Mouse (Mus musculus): ENCODE measurements around the gene Cd200. TPM values are rescaled to one million over a fixed set of nuclear protein-coding genes. Genes with fewer than 3 reads are reported as not detected.

Gene Cd200
- polyA plus RNA-seq, 1 experiment from 2014 or later: 392 TPM

GRCm38 (mm10) chr16:45389041-45389440 lies 19.8 kb downstream of the Cd200 start:
- Histone ChIP-seq H3K4me1 (ENCODE audit: control insufficient read depth, insufficient read depth, low read length) (no peaks in the 10 kb centered on the region), H3K9ac (replicated peaks; ENCODE audit: low read depth, low read length) (no peak overlapping the region), H3K27ac (ENCODE audit: low read depth, low read length) (no peak overlapping the region), H3K9me3 (ENCODE audit: control insufficient read depth, low read length) (no peaks in the 10 kb centered on the region), H3K4me3 (ENCODE audit: low read depth, low read length) (no peak overlapping the region), H3K27me3 (ENCODE audit: control insufficient read depth, insufficient read depth, low read length) (no peaks in the 10 kb centered on the region), H3K36me3 (ENCODE audit: control insufficient read depth, insufficient read depth, low read length) (peaks cover 21% of the 10 kb centered on the region), H3K4me2 (ENCODE audit: low read depth, low read length) (no peak overlapping the region)
- WGBS: 94% methylated on average over 2 of the region's 2 CpGs
- no peak for ATAC-seq (ENCODE audit: low read depth)

GRCm38 (mm10) chr16:45381811-45382210 lies 27.0 kb downstream of the Cd200 start:
- H3K4me2 ChIP-seq (ENCODE audit: low read depth, low read length): no peak overlapping the region
- no peak for ATAC-seq (ENCODE audit: low read depth)
- WGBS: 80% methylated on average over 3 of the region's 3 CpGs
- peaks cover 24% of the 10 kb centered on the region; the same call in 1 of the 2 replicates for H3K36me3 ChIP-seq (ENCODE audit: control insufficient read depth, insufficient read depth, low read length)
- no peaks in the 10 kb centered on the region for H3K27me3 ChIP-seq (ENCODE audit: control insufficient read depth, insufficient read depth, low read length)
- H3K27ac ChIP-seq (ENCODE audit: low read depth, low read length): no peak overlapping the region
- H3K9ac ChIP-seq (replicated peaks; ENCODE audit: low read depth, low read length): no peak overlapping the region
- no peak overlapping the region for H3K4me3 ChIP-seq (ENCODE audit: low read depth, low read length)
- no peaks in the 10 kb centered on the region for H3K9me3 ChIP-seq (ENCODE audit: control insufficient read depth, low read length)
- no peaks in the 10 kb centered on the region for H3K4me1 ChIP-seq (ENCODE audit: control insufficient read depth, insufficient read depth, low read length)

- WGBS: 87% methylated on average over 3 of the region's 3 CpGs
Measured at GRCm38 (mm10) chr16:45378959-45379358, 29.9 kb downstream of the Cd200 start.

GRCm38 (mm10) chr16:45378147-45378943 lies 30.5 kb downstream of the Cd200 start:
- ATAC-seq (ENCODE audit: low read depth): no peak; the same call in 1 of the 2 replicates
- H3K9me3 ChIP-seq (ENCODE audit: control insufficient read depth, low read length): no peaks in the 10 kb centered on the region
- no peak overlapping the region for H3K27ac ChIP-seq (ENCODE audit: low read depth, low read length)
- H3K27me3 ChIP-seq (ENCODE audit: control insufficient read depth, insufficient read depth, low read length): no peaks in the 10 kb centered on the region
- H3K4me3 ChIP-seq (ENCODE audit: low read depth, low read length): no peak overlapping the region
- H3K36me3 ChIP-seq (ENCODE audit: control insufficient read depth, insufficient read depth, low read length): peaks cover 16% of the 10 kb centered on the region; the same call in 1 of the 2 replicates
- no peak overlapping the region for H3K9ac ChIP-seq (replicated peaks; ENCODE audit: low read depth, low read length)
- H3K4me2 ChIP-seq (ENCODE audit: low read depth, low read length): no peak overlapping the region
- no peaks in the 10 kb centered on the region for H3K4me1 ChIP-seq (ENCODE audit: control insufficient read depth, insufficient read depth, low read length)
- 87% methylated on average over 5 of the region's 5 CpGs for WGBS

More at GRCm38 (mm10) chr16:45378959-45379358, 29.9 kb downstream of the Cd200 start:
- no peak overlapping the region for H3K27ac ChIP-seq (ENCODE audit: low read depth, low read length)
- no peaks in the 10 kb centered on the region for H3K4me1 ChIP-seq (ENCODE audit: control insufficient read depth, insufficient read depth, low read length)
- no peak overlapping the region for H3K9ac ChIP-seq (replicated peaks; ENCODE audit: low read depth, low read length)
- no peak overlapping the region for H3K4me3 ChIP-seq (ENCODE audit: low read depth, low read length)
- H3K36me3 ChIP-seq (ENCODE audit: control insufficient read depth, insufficient read depth, low read length): peaks cover 21% of the 10 kb centered on the region; the same call in 1 of the 2 replicates
- H3K9me3 ChIP-seq (ENCODE audit: control insufficient read depth, low read length): no peaks in the 10 kb centered on the region
- no peak for ATAC-seq (ENCODE audit: low read depth)
- no peaks in the 10 kb centered on the region for H3K27me3 ChIP-seq (ENCODE audit: control insufficient read depth, insufficient read depth, low read length)
- H3K4me2 ChIP-seq (ENCODE audit: low read depth, low read length): no peak overlapping the region

GRCm38 (mm10) chr16:45377332-45377731 lies 31.5 kb downstream of the Cd200 start:
- WGBS: 87% methylated on average over 4 of the region's 4 CpGs

GRCm38 (mm10) chr16:45376812-45377211 lies 32.0 kb downstream of the Cd200 start:
- Histone ChIP-seq H3K4me1 (ENCODE audit: control insufficient read depth, insufficient read depth, low read length) (no peaks in the 10 kb centered on the region), H3K9me3 (ENCODE audit: control insufficient read depth, low read length) (no peaks in the 10 kb centered on the region), H3K9ac (replicated peaks; ENCODE audit: low read depth, low read length) (no peak overlapping the region), H3K4me2 (ENCODE audit: low read depth, low read length) (no peak overlapping the region), H3K36me3 (ENCODE audit: control insufficient read depth, insufficient read depth, low read length) (peaks cover 6% of the 10 kb centered on the region; the same call in 1 of the 2 replicates), H3K27ac (ENCODE audit: low read depth, low read length) (no peak overlapping the region), H3K27me3 (ENCODE audit: control insufficient read depth, insufficient read depth, low read length) (no peaks in the 10 kb centered on the region), H3K4me3 (ENCODE audit: low read depth, low read length) (no peak overlapping the region)
- ATAC-seq (ENCODE audit: low read depth): no peak
- 72% methylated on average over 2 of the region's 2 CpGs for WGBS

More at GRCm38 (mm10) chr16:45377332-45377731, 31.5 kb downstream of the Cd200 start:
- Histone ChIP-seq H3K27me3 (ENCODE audit: control insufficient read depth, insufficient read depth, low read length) (no peaks in the 10 kb centered on the region), H3K4me3 (ENCODE audit: low read depth, low read length) (no peak overlapping the region), H3K9me3 (ENCODE audit: control insufficient read depth, low read length) (no peaks in the 10 kb centered on the region), H3K4me1 (ENCODE audit: control insufficient read depth, insufficient read depth, low read length) (no peaks in the 10 kb centered on the region), H3K4me2 (ENCODE audit: low read depth, low read length) (no peak overlapping the region), H3K36me3 (ENCODE audit: control insufficient read depth, insufficient read depth, low read length) (peaks cover 9% of the 10 kb centered on the region; the same call in 1 of the 2 replicates), H3K9ac (replicated peaks; ENCODE audit: low read depth, low read length) (no peak overlapping the region), H3K27ac (ENCODE audit: low read depth, low read length) (no peak overlapping the region)
- no peak for ATAC-seq (ENCODE audit: low read depth)

- WGBS: 76% methylated on average over 4 of the region's 4 CpGs
- Histone ChIP-seq H3K4me2 (ENCODE audit: low read depth, low read length) (no peak overlapping the region), H3K4me1 (ENCODE audit: control insufficient read depth, insufficient read depth, low read length) (no peaks in the 10 kb centered on the region), H3K27me3 (ENCODE audit: control insufficient read depth, insufficient read depth, low read length) (no peaks in the 10 kb centered on the region), H3K9ac (replicated peaks; ENCODE audit: low read depth, low read length) (no peak overlapping the region), H3K9me3 (ENCODE audit: control insufficient read depth, low read length) (no peaks in the 10 kb centered on the region), H3K4me3 (ENCODE audit: low read depth, low read length) (no peak overlapping the region), H3K36me3 (ENCODE audit: control insufficient read depth, insufficient read depth, low read length) (peaks cover 5% of the 10 kb centered on the region; the same call in 1 of the 2 replicates), H3K27ac (ENCODE audit: low read depth, low read length) (no peak overlapping the region)
- no peak for ATAC-seq (ENCODE audit: low read depth)
Measured at GRCm38 (mm10) chr16:45376294-45376693, 32.6 kb downstream of the Cd200 start.

- Histone ChIP-seq H3K4me3 (ENCODE audit: low read depth, low read length) (no peak overlapping the region), H3K27me3 (ENCODE audit: control insufficient read depth, insufficient read depth, low read length) (no peaks in the 10 kb centered on the region), H3K9ac (replicated peaks; ENCODE audit: low read depth, low read length) (no peak overlapping the region), H3K27ac (ENCODE audit: low read depth, low read length) (no peak overlapping the region), H3K9me3 (ENCODE audit: control insufficient read depth, low read length) (no peaks in the 10 kb centered on the region), H3K4me2 (ENCODE audit: low read depth, low read length) (no peak overlapping the region), H3K4me1 (ENCODE audit: control insufficient read depth, insufficient read depth, low read length) (no peaks in the 10 kb centered on the region), H3K36me3 (ENCODE audit: control insufficient read depth, insufficient read depth, low read length) (peaks cover 1% of the 10 kb centered on the region; the same call in 1 of the 2 replicates)
- ATAC-seq (ENCODE audit: low read depth): no peak
- WGBS: 90% methylated on average over 2 of the region's 2 CpGs
Measured at GRCm38 (mm10) chr16:45375506-45376225, 33.2 kb downstream of the Cd200 start.

GRCm38 (mm10) chr16:45374074-45374473 lies 34.8 kb downstream of the Cd200 start:
- Histone ChIP-seq H3K4me2 (ENCODE audit: low read depth, low read length) (no peak overlapping the region), H3K9me3 (ENCODE audit: control insufficient read depth, low read length) (no peaks in the 10 kb centered on the region), H3K4me3 (ENCODE audit: low read depth, low read length) (no peak overlapping the region), H3K4me1 (ENCODE audit: control insufficient read depth, insufficient read depth, low read length) (no peaks in the 10 kb centered on the region), H3K36me3 (ENCODE audit: control insufficient read depth, insufficient read depth, low read length) (no peaks in the 10 kb centered on the region), H3K9ac (replicated peaks; ENCODE audit: low read depth, low read length) (no peak overlapping the region), H3K27me3 (ENCODE audit: control insufficient read depth, insufficient read depth, low read length) (no peaks in the 10 kb centered on the region), H3K27ac (ENCODE audit: low read depth, low read length) (no peak overlapping the region)
- ATAC-seq (ENCODE audit: low read depth): no peak
- 88% methylated on average over 2 of the region's 2 CpGs for WGBS

Data from neural tube, embryonic 14.5 days (tissue).